Mouse (Mus musculus): ENCODE data around the gene Plcg1. TPM values are rescaled to one million over a fixed set of nuclear protein-coding genes. Genes with fewer than 3 reads are reported as not detected.

The Plcg1 gene
- total RNA-seq, 1 experiment from 2014 or later = 35.5 TPM

DNA sequence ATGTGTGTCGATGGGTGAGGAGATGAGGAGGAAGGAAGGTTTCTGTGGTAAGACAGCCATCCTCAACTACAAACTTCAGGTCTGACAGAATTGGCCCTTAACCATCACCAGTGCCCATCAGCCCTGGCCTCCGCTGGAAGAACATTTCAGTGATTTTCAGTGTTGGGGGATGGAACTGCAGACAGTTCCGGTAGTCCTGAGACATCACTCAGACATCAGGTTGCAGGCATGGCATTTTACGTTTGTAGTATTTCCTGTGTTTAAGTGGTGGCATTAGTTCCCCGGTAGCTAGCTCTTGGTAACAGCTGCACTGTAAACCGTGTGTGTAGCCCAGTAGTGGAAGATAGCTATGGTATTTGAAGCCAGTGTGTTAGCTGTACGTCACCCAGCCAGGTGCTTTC, 2.0 kb downstream of the Plcg1 start:
- ATAC-seq (replicated peaks; ENCODE audit: low read depth, poor library complexity, severe bottlenecking) = no peak

DNA sequence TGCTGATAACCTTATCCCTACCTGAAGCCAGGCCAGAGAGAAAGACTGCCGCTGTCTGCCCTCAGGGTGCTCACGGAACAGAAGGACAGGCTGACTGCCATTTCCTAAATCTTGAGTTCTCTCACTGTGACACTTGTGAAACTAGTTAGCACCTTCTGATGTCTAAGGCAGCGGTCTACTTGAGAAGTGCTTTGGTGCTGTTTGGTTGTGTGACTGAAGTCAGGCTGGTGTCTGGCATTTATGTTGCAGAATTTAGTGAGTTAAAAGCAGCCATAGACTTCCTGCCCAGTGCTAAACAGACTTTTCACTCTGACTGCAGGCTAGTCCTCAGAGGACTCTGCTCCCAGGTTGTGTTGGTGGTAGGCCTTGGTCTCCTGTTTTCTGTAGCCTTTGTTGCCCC, 3.2 kb downstream of the Plcg1 start:
- ATAC-seq (replicated peaks; ENCODE audit: low read depth, poor library complexity, severe bottlenecking) = no peak

DNA sequence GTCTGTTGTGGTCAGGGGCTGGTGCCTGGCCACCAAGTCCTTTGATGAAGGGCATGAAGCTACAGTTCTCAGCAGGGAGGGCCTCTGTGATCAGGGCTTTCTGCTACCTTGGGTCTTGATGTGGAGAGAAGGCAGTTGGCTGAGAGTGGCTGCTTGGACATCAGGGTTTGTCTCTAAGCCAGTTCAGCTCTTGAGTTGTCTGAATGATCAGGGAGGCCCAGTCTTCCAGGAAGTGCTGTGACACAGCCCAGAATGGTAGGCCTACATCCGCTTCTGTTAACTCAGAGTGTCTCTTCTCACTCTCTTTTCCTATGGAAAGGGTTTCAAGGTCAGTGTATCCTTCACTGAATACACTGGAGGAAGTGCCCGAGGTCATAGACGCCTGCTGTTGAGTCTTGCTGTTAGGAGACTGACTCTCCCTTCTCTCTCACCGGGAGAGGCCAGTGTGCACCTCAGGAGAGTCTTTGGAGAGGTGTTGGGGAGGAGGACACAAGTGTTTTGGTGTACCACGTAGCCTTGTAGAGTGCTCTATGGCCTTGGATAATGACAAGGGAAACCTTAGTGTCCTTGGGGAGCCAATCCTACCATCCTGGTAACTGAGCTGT, 4.7 kb downstream of the Plcg1 start:
- no peak for ATAC-seq (replicated peaks; ENCODE audit: low read depth, poor library complexity, severe bottlenecking)

DNA sequence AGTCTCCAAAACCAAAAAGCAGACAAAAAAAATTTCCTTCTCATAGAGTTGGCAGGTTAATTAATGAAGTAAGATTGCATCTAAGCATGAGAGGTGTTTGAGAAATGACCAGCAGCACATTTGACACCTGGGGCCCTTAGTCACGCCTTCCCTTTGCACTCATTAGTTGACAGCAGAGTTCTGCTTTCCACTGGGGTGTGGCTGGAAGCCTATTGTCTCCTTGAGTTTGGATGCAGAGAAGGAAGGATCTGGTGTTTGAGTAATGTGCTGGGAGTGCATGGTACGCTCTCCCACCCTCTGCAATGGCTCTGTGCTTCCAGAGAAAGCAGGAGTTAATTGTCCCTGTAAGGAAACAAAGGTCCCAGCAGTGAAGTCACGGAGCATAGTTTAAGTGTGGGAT, 5.4 kb downstream of the Plcg1 start:
- ATAC-seq (replicated peaks; ENCODE audit: low read depth, poor library complexity, severe bottlenecking) = no peak

DNA sequence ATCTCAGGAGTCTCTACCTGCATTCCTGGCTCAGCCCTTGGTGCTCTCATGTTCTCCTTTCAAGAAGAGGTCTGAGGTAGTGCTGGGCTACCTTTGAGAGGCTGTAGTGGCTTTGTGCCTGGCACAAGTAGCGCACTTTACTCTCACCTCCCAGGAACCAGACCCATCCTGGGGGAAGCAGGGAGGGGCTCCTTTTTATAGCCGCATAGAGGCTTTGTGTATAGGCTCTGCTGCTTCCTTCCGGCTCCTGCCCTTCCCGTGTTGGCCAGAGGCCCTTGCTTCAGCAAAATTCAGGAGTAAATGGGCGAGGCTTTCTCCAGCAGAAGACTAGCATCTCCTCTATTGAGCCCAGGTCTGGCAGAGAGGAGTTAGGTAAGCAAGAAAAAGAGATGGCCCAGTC, 7.3 kb downstream of the Plcg1 start:
- no peak for ATAC-seq (replicated peaks; ENCODE audit: low read depth, poor library complexity, severe bottlenecking)

DNA sequence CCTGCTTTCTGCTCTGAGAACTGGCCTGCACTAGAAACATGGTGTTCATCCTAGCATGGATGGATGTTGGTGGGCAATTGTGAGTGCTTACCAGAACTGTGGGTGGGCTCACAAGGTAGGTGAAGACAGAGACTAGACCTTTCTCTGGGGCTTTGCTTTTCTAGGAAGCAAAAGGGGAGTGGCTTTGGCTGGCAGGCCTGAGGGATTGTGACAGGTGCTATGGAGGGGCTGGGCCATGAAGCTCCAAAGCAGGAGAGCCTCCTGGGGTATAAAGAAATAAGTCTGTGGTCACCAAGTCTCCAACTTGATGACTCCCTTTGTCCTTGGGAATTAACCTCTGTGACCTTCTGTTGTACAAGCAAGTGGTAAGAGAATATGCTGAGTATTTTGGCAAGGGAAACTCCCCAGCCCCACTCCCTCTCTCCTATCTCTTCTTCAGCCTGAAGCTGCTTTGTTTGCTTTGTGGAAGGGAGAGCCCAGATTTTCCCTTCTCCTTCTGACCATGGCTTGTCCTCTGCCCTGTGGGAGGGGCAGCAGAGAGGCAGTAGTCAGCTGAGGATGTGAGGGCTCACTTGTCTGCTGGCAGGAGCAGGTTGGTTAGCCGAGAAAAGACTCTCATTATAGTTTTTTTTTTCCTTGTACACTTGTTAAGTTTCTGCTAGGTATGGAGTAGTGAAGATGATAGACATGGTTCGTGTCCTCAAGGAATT, 8.7 kb downstream of the Plcg1 start:
- ATAC-seq (replicated peaks; ENCODE audit: low read depth, poor library complexity, severe bottlenecking) = no peak

DNA sequence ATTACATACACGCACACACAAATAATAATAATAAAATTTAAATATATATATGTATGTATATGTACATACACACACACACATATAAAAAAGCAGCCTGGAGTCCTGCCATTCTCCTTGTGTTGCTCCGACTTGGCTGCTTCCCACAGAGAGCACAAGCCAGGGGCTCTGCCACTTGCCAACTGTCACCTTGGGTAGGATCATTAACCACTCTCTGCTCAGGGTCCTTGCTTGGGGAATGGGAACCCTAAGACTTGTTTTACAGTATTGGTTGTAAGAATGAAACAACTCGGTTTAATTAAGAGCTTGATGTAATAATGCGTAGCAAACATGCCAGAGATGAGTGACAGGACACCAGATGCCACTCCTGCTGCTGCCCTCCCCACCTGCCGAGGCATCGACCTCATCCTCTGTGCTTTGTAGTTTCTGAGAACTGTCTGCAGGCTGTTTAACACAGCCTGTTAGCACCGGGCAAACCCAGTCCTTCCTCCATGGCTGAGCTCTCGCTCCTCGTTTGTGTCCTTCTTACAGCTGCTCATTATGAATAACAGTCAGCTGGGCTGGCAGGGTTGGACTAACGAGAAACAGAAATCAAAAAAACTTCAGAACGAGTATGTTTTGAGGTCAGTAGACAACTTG, 9.5 kb downstream of the Plcg1 start:
- ATAC-seq (replicated peaks; ENCODE audit: low read depth, poor library complexity, severe bottlenecking) = no peak

DNA sequence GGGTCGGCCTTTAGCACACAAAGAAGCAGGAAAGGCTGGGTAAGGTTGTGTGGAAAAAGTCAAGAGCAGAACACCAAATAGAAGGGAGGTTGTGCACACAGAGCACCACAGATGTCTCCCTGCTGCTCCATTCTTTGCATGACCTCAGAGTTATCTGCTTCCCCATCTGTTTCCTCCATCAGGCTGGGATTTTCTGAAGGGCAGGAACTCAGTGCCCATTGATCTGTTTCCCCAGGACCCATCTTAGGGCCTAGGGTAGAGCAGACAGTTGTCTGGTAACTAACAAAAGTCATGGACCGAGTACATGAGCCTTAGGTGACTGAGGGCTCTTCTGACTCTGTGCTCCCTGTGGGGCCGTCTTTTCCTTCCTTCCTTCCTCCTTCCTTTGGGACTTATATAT, 10.5 kb downstream of the Plcg1 start:
- peak; percentile 49 for ATAC-seq (replicated peaks; ENCODE audit: low read depth, poor library complexity, severe bottlenecking)

DNA sequence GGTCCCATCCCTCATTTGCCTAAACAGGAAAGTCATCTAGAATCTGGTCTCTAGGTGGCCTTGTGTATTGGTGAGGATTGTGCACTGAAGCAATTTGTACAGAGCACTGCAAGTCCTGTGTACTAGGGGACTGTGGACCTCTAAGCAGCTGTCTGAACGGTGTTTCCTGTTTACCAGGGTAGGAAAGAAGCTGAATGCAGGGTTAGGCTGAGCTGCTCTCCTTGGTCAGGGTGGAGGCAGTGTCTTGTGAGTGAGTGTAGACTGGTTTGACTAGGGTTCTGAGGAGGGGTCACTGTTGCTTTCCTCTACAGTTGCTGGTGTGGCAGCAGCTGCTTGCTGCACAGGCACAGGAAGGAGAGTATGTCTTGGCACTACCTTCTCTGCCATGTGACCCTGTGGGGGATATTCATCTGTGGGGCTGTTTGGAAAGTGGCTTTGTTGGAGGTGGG, 11.1 kb downstream of the Plcg1 start:
- peak; percentile 13 for ATAC-seq (replicated peaks; ENCODE audit: low read depth, poor library complexity, severe bottlenecking)

DNA sequence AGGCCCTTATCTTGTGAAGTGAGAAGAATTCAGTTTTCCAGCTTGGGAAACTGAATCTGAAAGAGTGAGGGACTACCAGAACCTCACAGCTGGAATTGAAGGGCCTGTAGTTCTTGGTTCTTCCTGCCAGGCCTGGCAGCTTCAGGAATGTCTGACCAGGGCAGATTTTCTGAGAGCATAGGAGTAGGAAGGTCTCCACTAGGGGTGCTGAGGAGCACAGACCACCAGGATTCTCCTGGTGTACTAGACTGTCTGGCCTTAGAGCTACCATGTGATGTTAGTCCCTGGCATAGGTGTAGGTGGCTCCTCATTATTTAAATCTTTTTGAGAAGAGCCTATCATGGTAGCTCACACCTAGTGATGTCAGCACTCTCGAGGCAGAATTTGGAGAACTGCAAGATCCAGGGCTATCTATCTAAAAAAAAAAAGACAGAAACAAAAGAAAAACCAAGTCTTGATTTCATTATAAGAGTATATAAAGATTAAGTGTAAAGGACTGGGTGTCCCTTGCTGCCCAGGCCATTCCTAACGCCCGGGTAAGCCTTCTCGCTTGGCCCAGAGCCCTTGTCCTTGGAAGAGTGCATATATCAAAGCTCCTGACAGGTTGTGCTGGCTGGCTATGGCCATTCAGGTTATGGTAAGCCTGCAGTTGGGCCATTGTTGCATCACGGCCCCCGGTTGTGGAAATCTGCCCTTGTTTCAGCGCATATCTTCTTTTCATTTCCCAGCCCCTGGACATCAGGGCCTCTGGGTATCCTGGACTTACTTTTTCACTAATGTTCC, 13.1 kb downstream of the Plcg1 start:
- ATAC-seq (replicated peaks; ENCODE audit: low read depth, poor library complexity, severe bottlenecking) = peak; percentile 34

DNA sequence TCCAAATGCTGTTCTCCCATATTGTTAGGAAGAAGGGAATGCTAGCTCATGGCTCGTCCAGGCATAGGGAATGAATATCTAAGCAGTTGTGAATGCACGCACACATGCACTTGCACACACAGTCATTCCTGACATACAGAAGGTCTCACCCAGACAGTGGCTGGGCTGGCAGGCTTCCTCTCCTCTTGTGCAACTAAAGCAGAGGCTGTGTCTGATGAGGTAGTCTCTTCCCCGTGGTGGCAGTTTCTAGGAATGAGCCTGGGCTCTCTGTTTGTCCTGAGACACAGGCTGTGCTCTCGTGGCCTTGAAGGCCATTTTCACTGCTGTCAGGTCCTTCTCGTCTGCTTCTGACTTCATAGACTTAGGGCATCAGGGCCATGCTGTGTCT, 13.7 kb downstream of the Plcg1 start:
- ATAC-seq (replicated peaks; ENCODE audit: low read depth, poor library complexity, severe bottlenecking) = no peak

DNA sequence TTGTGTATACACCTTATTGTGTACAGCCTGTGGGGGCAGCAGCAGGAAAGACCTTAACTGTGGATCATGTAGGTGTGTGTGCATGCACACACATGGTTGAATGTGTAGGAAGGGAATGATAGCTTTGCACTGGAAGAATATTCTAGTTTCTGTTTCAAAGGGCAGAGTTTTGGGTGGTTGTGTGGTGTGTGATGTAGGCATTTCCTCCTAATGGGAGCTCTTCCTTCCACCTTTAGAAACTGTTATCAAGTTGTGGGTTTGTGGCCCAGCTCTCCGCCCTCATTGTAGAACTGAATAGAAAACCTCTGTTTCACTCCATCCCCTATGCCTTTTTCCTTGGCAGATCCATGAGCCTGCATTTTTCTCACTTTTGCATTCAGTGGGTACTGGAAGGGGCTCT, 14.4 kb downstream of the Plcg1 start:
- ATAC-seq (replicated peaks; ENCODE audit: low read depth, poor library complexity, severe bottlenecking) = peak; percentile 50

DNA sequence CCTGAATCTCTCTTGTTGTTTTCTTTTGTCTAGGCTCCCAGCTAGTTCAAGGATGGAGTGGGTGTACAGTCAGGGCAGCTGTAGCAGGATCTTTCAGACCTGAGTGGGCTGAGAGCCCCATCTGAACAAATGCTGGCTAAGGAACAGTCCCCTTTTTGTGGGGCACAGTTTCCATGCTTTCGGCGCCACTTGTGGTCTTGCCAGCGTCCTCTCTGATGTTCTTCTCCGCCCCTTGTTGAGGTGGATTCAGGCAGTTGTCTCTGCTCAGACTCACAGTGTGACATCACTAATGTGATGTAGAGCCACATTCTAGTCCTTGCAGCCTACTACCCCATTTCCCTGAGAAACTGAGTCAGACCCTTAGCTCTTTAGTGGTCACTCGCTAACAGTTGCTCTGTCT, 15.5 kb downstream of the Plcg1 start:
- no peak for ATAC-seq (replicated peaks; ENCODE audit: low read depth, poor library complexity, severe bottlenecking)

DNA sequence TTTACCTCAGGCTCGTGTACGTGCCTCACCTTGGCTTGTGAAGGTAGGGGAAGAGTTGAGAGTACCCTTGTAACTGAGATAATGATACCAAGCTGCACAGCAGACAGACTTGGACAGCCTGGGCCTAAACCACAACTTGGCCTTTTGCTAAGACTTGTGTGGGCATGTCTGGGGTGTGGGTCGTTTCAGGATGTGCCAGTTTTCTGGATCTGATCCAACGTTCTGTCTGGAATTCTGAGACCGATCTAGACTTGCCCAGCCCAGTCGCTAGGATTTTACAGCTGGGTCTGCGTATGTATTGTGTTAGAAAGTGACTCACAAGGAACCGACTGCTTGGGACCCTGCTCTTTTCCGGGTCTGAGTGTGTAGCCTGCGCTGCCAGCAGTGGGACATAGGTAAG, 16.0 kb downstream of the Plcg1 start:
- no peak for ATAC-seq (replicated peaks; ENCODE audit: low read depth, poor library complexity, severe bottlenecking)

DNA sequence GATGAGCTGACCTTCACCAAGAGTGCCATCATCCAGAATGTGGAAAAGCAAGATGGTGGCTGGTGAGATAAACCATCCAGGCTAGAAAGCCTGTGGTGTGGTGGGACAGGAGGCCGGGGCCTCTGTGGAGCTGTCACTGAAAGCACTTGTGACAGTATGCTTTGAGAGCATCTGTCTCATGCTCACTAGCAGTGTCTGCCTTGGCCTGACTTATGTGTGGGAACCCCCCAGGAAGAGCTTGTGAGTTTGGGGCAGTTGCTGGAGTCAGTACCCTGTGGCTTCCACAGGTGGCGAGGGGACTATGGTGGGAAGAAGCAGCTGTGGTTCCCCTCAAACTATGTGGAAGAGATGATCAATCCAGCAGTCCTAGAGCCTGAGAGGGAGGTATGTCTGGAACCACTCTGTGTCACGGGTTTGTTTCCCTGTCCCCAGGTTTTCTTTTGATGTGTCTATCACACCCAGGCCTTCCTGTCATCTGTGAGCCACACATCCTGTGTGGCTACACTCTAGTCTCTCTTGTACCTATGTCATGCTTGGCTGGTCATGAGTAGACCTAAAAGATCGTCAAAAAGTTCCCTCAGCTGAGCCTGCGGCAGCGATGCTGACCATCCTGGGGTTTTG, 25.6 kb downstream of the Plcg1 start:
- 0 out of 2 replicates have a peak, but pooled peaks have one; percentile 9 for ATAC-seq (replicated peaks; ENCODE audit: low read depth, poor library complexity, severe bottlenecking)

DNA sequence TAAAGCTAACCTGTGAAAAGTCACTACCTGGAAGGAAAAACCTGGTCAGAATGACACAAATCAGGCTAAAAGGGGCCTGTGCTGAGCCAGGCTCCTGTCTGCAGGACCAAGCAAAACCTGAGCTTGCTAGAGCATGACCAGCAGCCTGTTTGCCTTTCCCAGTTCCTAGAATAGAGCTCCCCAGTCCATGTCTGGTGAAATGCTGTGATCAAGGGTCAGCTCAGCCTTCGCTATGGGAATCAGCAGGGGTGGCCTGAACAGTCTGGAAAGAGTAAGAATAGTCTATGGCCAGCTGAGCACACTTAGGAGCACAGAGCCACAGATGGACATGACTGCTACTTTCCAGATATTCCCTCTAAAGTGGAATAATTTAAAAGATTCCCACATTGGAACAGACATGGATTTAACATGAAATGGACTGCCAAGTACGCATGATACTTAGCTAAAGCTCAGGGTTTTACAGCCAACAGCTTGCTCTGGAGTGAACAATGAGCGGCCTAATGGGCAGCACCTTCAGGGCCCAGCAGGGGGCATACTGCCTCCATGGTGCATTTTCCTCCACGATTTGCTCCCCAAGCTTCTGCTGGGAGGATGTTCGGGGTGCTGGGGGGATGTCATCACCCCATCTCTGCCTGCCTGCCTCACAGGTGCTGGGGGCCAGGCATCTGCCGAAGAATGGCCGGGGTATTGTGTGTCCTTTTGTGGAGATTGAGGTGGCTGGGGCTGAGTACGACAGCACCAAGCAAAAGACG, 29.5 kb downstream of the Plcg1 start:
- ATAC-seq (replicated peaks; ENCODE audit: low read depth, poor library complexity, severe bottlenecking) = peak; percentile 59

DNA sequence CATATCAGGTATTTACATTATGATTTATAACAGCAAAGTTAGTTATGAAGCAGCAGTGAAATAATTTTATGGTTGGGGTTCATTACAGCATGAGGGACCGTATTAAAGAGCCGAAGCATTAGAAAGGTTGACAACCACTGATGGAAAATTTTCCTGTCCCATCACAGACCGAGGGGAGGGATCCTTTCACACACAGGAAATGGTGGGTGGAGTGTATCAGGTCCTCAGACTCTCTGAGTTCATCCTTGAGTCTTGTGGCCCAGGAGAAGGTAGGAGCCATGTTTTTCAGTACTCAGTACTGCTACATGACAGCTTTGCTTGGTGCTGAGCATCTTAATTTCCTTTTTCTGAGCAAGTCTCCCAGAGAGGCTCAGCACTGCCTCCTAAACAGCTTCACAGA, 32.7 kb downstream of the Plcg1 start:
- peak; percentile 30; the same call in 1 of the 2 replicates for ATAC-seq (replicated peaks; ENCODE audit: low read depth, poor library complexity, severe bottlenecking)

DNA sequence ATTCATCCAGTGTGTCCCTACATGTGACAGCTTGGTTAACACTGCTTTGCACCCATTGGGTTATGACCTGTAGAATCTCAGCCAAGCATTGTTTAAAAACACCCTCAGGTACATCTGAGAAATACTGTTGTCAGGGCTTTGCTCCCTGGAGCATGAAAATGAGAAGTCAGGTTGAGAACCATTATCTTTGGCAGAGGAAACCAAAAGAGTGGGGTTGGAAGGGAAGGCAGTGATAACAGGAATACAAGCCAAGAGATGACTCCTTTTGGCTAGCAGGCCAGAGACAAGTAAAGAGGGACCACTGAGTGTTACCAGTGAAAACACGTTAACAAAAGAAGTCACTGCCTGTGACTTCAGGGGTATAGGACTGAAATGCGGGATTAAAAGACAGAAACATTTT, 33.3 kb downstream of the Plcg1 start:
- ATAC-seq (replicated peaks; ENCODE audit: low read depth, poor library complexity, severe bottlenecking) = no peak

DNA sequence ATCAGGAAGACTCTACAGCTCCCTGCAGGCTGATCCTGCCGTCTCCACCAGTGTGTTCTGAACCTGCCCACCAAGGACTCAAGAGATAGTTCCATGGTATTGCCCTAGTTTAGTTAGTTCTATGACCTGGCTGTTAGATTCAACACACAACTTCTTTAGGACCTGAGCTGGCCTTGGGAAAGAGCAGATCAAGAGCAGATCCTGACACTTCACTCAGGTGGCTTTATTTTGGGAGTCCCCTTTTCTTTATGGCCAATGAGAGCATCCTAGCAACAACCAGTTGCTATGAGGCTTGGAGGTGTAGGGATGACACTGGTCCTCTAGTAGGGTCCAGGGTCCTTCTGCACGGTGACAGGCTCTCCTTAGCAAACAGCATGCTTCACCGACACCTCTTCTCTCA, 34.0 kb downstream of the Plcg1 start:
- ATAC-seq (replicated peaks; ENCODE audit: low read depth, poor library complexity, severe bottlenecking) = no peak

DNA sequence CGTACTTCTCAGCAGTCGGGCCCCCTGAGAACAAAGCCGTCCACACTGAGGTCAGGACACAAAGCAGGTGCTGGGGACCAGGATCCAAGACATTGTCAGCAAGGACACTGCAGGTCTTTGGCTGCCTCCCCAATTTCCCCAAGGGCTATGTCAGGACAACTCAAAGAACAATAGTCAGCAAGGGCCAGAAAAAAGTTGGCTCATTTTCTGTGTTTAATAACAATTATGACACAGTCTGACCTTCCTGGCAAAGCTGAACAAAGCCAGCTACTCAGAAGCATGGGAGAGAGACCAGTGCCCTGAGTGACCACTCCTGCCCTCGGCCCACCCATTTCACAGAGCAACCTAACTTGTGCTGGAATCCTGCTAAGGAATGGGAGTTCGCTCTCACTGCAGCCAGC, 35.3 kb downstream of the Plcg1 start:
- no peak for ATAC-seq (replicated peaks; ENCODE audit: low read depth, poor library complexity, severe bottlenecking)
